Mouse (Mus musculus) myocyte (in vitro differentiated cells): ENCODE data around the gene Il17a.

Experiments
- E2F4 ChIP-seq: IDR thresholded peaks from one replicate; pipeline ENCODE4 v1.6.1; 2011; ENCODE audit warnings: mild to moderate bottlenecking, control low read depth, moderate library complexity; ENCODE audit not compliant: insufficient read depth
- MAX ChIP-seq: IDR thresholded peaks from one replicate; pipeline ENCODE4 v1.6.1; 2011; ENCODE audit warnings: low read depth, mild to moderate bottlenecking, control low read depth
- POLR2A ChIP-seq: IDR thresholded peaks from one replicate; pipeline ENCODE4 v1.6.1; 2011; ENCODE audit warnings: low read depth, mild to moderate bottlenecking, control low read depth, moderate library complexity; ENCODE audit not compliant: insufficient read length
- POLR2AphosphoS2 ChIP-seq: IDR thresholded peaks from one replicate; pipeline ENCODE4 v1.6.1; 2011; ENCODE audit warnings: low read depth, control low read depth; ENCODE audit not compliant: insufficient read length
- REST ChIP-seq: IDR thresholded peaks from one replicate; pipeline ENCODE4 v1.6.1; 2011; ENCODE audit warnings: mild to moderate bottlenecking, control low read depth, moderate library complexity; ENCODE audit not compliant: insufficient read depth, insufficient read length

DNA sequence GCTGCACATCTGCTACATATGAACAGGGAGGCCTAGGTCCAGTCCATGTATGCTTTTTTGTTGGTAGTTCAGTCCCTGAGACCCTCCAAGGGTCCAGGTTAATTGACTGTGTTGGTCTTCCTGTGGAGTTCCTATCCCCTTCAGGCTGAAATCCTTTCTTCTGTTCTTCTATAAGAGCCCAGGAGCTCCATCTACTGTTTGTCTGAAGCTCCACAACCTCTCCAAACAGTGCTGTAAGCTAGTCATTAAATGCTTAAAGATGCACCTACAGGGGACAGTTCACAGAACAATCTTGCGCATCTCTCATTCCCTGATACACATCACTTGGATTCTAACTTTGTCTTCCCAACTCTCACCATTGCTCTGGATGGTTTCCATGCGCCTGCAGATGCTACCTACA is 7.8 kb downstream of the Il17a start:
- TF ChIP-seq E2F4 (no peak), POLR2A (no peak), MAX (no peak), REST (no peak), POLR2AphosphoS2 (no peak)
